Mouse (Mus musculus) forebrain, embryonic 10.5 days (tissue): Measurements from ENCODE around the gene Wfs1. TPM values are rescaled to one million over a fixed set of nuclear protein-coding genes. Genes with fewer than 3 reads are reported as not detected.

Experiments
- DNase-seq: peaks from one replicate; pipeline ENCODE4 v3.0.0-alpha.2; 2017; ENCODE audit warnings: low spot score; ENCODE audit errors: extremely low spot score
- H3K27ac ChIP-seq: fragments of 300-500 bp; sonication (generic); 2 replicates; pipeline ENCODE4 v1.5.1; 2016; ENCODE audit warnings: mild to moderate bottlenecking
- H3K27me3 ChIP-seq: fragments of 300-500 bp; sonication (generic); 2 replicates; pipeline ENCODE4 v1.6.1; 2016; ENCODE audit warnings: mild to moderate bottlenecking; ENCODE audit not compliant: poor library complexity, severe bottlenecking
- H3K36me3 ChIP-seq: fragments of 300-500 bp; sonication (generic); replicated peaks from 2 replicates; pipeline ENCODE4 v1.6.1; 2016; ENCODE audit warnings: mild to moderate bottlenecking, moderate library complexity
- H3K4me1 ChIP-seq: fragments of 300-500 bp; sonication (generic); 2 replicates; pipeline ENCODE4 v1.6.1; 2016
- H3K4me3 ChIP-seq: fragments of 300-500 bp; sonication (generic); 2 replicates; pipeline ENCODE4 v1.5.1; 2016; ENCODE audit warnings: mild to moderate bottlenecking, moderate library complexity
- H3K9me3 ChIP-seq: fragments of 300-500 bp; sonication (generic); 2 replicates; pipeline ENCODE4 v1.6.1; 2016; ENCODE audit warnings: mild to moderate bottlenecking, moderate library complexity
- WGBS: fragments of 180-500 bp; shearing (Covaris S2); methylation state at CpG from one replicate; pipeline ENCODE4 v1.1.7; 2016; 5-methylcytosine and 5-hydroxymethylcytosine counted together
- polyA plus RNA-seq: library from polyadenylated mRNA; unstranded; fragments of >200 nt; fragmentation: Nextera tagmentation; extraction: Ambion mirVana; gene quantifications from 2 replicates; pipeline ENCODE4 v1.2.1, GENCODE M21; 2016

Gene Wfs1
- polyA plus RNA-seq, 1 experiment from 2014 or later: 8.4 TPM

DNA sequence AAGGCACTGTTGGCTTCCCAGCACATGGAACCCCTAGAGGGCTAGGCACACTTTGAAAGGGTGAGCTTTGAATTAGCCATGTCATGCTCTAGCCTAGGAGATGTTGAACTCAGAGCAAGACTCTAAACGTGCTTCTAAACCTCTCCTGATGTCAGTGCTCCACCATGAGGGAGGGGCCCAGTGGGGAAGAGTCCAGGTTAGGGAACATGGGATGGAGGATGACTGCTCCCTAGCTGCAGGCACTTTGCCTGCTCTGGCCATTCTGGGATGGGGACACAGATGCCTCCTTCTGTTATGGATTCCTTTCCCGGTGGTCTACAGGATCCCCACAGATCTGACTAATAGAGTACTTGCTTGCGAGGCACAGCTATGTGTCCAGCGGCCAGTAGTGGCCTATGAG, 71.8 kb downstream of the Wfs1 start:
- 84% methylated on average over 4 of the region's 4 CpGs for WGBS
- Histone ChIP-seq H3K4me1 (peaks cover 22% of the 10 kb centered on the region), H3K27ac (no peak overlapping the region), H3K27me3 (peaks cover 9% of the 10 kb centered on the region; the same call in 1 of the 2 replicates), H3K9me3 (no peaks in the 10 kb centered on the region), H3K4me3 (no peak overlapping the region), H3K36me3 (no peaks in the 10 kb centered on the region)
- no peak for DNase-seq

DNA sequence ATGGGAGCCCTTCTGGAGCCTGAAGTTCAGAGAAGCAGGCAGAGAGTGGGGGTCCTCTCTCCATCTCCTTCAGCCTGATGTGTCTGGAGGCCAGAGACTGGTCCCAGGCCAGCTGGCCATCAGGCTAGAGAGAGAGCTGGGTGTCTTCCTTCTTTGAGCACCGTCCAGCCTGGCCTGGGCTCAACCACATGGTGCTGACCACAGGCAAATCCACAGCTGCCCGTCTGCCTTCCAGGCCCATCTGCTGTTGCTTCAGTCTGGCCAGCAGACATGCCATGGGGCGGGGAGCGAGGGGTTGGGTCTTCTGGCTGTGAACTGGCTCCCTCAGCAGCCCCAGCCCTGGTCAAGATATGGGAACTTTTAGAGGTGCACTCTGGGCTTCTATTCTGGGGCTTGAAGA, 72.4 kb downstream of the Wfs1 start:
- H3K36me3 ChIP-seq: no peaks in the 10 kb centered on the region
- H3K9me3 ChIP-seq: no peaks in the 10 kb centered on the region
- no peak overlapping the region for H3K4me3 ChIP-seq
- H3K27me3 ChIP-seq: peaks cover 9% of the 10 kb centered on the region; the same call in 1 of the 2 replicates
- H3K4me1 ChIP-seq: peaks cover 23% of the 10 kb centered on the region
- H3K27ac ChIP-seq: no peak overlapping the region
- 87% methylated on average over 4 of the region's 4 CpGs for WGBS
- DNase-seq: no peak

Other genes starting within 250 kb of the Wfs1 start
- 19.7 and 20.6 TPM in 2 replicates for gene Bloc1s4, start 240.6 kb downstream of the Wfs1 start, polyA plus RNA-seq
- gene Mrfap1, start 192.4 kb downstream of the Wfs1 start, polyA plus RNA-seq: 435 and 463 TPM in 2 replicates
- gene Man2b2, start 158.6 kb downstream of the Wfs1 start, polyA plus RNA-seq: 12.3 and 13.0 TPM in 2 replicates
- gene Ppp2r2c, start 120.7 kb downstream of the Wfs1 start, polyA plus RNA-seq: 0.68 and 0.78 TPM in 2 replicates
- not detected in 2 replicates for gene Gm1043, start 96.2 kb upstream of the Wfs1 start, polyA plus RNA-seq